Mouse (Mus musculus) thymus, postnatal 14 days (tissue): ENCODE results near the gene Mdm2.

Source experiments
- DNase-seq: peaks from one replicate; pipeline ENCODE4 v3.0.0; 2021

The Mdm2 gene

DNA sequence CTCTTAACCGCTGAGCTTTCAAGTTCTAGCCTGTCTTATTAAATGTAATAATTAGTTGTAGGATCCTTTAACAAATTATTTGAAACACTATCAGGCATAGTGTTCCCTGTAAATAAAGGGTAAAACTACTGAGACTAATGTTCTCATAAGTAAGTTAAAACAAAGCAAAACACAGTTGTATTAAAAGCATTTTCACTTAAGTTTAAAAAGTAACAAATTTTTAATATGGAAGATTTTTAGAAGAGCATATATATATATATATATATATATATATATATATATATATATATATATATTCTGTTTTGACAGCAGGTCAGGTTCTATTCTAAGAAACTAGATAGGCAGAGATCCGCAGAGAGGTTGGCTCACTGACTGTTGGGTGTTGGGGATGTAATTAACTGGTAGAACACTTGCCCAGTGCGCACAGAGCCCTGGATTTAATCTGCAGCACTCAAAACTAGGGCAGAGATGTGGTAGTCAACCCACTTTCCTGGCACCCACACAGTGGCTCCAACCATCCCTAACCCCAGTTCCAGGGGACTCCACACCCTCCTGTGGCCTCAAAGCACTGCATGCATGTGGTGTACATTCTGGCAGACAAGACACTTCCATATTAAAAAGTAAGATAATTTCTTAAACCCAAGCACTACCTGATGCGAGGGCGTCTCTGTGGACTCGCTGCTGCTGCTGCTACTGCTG is 16.2 kb downstream of the Mdm2 start:
- DNase-seq, result no peak

DNA sequence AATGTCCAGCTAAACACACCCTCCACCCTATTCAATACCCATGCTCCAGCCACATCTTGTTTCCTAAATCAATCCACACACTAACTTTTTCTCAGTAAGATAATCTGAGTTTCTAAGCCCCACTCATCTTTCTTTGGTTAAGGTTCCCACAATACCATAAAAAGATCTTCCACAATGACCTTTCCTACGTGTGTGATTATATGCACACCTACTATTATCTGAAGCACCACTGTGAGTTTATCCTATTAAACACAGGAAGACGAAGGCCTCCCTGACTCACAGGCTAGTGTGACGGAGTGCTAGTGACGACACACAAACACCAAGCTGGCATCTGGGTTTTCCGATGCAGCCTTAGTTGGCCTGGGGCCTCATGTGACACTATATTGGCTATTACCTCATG is 17.6 kb downstream of the Mdm2 start:
- DNase-seq, result no peak

- no peak for DNase-seq
Observed at GRCm38 (mm10) chr10:117692173-117692572, 18.4 kb downstream of the Mdm2 start.

- no peak for DNase-seq
Observed at GRCm38 (mm10) chr10:117691389-117691968, 19.1 kb downstream of the Mdm2 start.

DNA sequence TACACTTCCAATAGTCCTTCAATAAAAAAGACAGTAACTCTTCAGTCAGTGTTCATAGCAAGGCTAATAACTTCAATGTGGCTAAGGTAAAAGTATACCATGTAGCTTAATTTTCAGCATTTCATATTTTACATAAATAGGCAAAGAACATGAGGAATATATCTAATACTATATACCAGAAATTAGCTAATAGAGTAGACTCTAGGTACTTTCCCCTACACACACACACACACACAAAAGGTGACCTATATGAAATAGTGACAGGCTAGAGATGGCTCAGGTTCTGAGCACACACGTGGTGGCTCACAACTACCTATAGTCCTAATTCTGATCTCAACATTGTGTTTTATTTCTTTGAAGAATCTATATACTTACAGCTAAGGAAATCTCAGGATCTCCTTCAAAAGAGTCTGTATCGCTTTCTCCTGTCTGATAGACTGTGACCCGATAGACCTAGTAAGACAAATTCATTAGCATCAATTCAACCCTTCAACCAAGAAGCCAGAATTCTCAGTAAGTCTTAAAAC is 19.7 kb downstream of the Mdm2 start:
- no peak for DNase-seq

GRCm38 (mm10) chr10:117690101-117690352 is 20.5 kb downstream of the Mdm2 start:
- no peak for DNase-seq

- DNase-seq, result no peak
Observed at GRCm38 (mm10) chr10:117689297-117690100, 21.1 kb downstream of the Mdm2 start.

GRCm38 (mm10) chr10:117688204-117689151 is 22.1 kb downstream of the Mdm2 start:
- peak; percentile 27 for DNase-seq

GRCm38 (mm10) chr10:117687577-117687976 is 23.0 kb downstream of the Mdm2 start:
- DNase-seq, result no peak

GRCm38 (mm10) chr10:117687018-117687417 is 23.5 kb downstream of the Mdm2 start:
- no peak for DNase-seq

GRCm38 (mm10) chr10:117685849-117686591 is 24.5 kb downstream of the Mdm2 start:
- no peak for DNase-seq

- DNase-seq, result no peak
Observed at GRCm38 (mm10) chr10:117685171-117685848, 25.2 kb downstream of the Mdm2 start.

- DNase-seq, result no peak
Observed at GRCm38 (mm10) chr10:117684298-117685170, 26.0 kb downstream of the Mdm2 start.

DNA sequence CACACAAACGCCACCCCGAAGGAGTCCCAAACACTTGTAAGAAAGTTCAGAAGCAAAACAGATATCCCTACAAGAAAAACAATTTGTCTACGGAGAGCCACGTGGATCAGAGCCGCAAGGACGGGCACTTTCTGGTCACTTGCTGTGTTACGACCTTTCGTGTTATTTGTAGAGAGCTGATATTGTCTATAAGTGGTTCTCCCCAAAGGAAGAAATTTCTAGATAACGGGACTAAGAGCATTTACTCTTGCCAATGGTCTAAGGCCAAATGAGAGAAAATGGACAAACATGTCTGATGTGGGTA is 26.9 kb downstream of the Mdm2 start:
- no peak for DNase-seq

DNA sequence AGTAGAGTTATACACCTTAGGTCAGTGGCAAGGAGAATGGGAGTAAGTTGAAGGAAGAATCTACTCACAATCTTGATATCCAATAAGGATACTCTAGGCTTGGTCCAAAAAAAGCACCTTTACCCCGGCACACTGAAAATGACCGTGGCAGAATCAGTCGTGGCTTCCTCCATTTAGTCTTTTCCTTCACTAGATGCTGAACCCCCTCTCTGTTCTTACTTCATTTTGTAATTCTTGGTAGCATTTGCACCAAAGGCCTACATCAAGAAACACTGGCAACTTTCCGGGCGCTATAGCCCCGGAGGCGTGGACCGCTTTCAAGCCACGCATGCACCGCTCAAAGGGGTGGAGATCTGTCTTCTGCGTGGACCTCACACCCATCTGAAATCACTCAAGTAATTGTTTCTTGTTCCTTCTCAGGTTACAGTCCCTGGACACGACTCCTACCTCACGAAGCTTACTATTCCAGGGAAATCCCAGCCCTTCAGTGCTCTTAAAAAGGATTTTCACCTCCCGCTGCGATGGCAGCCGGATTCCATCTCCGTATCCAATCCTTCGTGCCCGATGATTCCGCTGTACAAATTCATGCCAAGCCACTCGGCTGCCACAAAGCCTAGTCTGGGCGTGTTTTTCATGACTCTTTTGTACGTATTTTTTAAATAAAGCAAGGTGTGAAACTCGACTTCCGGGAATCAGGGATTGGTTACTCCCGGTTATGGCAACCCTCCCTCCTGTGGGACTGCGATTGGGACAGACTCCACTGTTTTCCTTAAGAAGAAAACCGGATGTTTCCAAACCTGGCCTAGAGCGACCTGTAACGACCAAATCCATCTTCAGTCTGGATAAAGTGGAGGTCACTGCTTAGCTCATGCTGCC is 27.5 kb downstream of the Mdm2 start:
- no peak for DNase-seq

DNA sequence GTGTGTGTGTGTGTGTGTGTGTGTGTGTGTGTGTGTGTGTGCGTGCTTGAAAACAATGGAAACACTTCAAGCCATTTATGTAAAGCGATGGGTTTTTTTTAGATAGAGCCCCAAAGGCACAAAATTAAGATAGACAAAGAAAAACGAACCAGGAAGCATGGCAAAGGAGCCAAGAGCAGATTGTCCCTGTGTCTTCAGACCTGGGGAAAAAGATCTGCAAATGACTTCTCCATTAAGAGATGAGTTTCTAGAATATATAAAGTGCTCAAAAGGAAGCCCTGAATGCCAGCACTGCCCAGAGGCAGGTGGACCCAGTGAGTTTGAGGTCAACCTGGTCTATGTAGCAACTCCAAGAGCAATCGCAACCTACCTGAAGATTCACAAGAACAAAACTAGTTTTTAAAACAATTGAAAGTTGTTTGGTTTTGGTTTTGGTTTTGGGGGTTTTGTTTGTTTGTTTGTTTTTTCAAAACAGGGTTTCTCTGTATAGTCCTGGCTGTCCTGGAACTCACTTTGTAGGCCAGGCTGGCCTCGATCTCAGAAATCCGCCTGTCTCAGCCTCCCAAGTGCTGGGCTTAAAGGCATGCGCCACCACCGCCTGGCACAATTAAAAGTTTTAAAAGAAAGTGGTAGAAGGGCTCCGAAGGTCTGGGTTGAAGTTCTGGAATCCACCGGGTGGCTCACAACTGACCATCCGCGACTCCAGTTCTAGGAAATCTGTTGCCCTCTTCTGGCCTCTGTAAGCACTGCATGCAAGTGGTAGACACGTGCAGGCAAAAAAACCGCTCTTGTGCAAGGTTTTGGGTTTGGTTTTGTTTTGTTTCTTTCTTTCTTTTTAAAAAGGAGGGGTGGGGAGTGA is 28.3 kb downstream of the Mdm2 start:
- peak; percentile 24 for DNase-seq

DNA sequence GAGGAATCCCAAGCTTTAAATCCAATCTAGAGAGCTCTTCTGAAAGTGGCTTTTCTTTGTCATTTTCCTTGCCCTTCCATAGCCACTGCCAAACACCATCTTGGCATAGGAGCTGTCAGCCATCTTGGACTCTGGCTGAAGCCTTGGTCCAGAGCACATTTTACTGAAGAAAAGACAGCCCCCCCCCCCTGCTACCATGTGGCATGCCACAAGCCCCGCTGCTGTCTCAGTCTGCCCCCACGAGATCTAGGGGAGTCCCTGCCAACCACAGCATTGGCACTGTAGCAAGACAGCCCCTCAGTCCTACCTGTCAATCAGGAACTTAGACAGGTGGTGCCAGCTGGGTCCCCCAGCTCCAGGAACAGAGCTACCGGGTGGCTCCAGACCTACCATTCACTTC is 29.0 kb downstream of the Mdm2 start:
- no peak for DNase-seq

DNA sequence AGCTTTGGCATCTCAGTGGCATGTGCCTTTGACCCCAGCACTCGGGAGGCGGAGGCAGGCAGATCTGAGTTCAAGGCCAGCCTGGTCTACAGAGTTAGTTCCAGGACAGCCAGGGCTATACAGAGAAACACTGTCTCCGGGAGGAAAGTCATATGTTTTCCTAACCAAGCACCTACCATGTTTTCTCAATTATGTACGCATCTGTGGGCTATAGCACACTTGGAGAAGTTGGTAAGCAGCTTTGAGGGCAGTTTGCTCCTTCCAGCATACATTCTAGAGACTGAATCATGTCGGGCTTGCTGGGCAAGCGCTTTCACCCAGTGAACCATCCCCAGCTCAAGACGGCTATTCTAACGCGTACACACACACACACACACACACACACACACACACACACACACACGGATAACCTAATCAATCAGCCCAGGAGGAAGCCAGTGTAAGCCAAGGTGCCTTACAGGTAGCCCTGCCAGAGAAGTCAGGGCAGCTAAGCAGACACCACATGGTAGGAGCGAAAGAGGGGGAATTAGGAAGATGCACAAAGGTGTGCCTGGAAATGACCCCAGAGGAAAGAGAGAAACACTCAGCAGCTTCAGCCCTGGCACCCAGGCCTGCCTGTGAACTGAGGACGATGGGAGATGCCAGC is 29.6 kb downstream of the Mdm2 start:
- no peak for DNase-seq
